Mouse (Mus musculus): Measurements from ENCODE around the gene Hoxa6. TPM values are rescaled to one million over a fixed set of nuclear protein-coding genes. Genes with fewer than 3 reads are reported as not detected.

The Hoxa6 gene
- polyA plus RNA-seq, 1 experiment from 2014 or later = 0.95 TPM

- no peak overlapping the region for H3K4me3 ChIP-seq (ENCODE audit: low read depth, low read length)
- H3K9me3 ChIP-seq (ENCODE audit: low read length) = no peaks in the 10 kb centered on the region
- 19% methylated on average over 9 of the region's 9 CpGs for WGBS
- H3K4me2 ChIP-seq (replicated peaks; ENCODE audit: low read depth, low read length) = peak overlapping the region; percentile 25
- H3K4me1 ChIP-seq (ENCODE audit: insufficient read depth, low read depth, low read length) = no peaks in the 10 kb centered on the region
- no peak for DNase-seq (ENCODE audit: low spot score)
- ATAC-seq = peak; percentile 37
- no peaks in the 10 kb centered on the region for H3K36me3 ChIP-seq (ENCODE audit: insufficient read depth, low read length)
- peak overlapping the region; percentile 57; the same call in 1 of the 2 replicates for H3K27ac ChIP-seq (ENCODE audit: low read length)
- TF ChIP-seq EP300 (IDR thresholded peaks at IDR 0.05) (no peak), CTCF (IDR thresholded peaks at IDR 0.05) (no peak)
- 0 out of 2 replicates have a peak, but pooled peaks cover 9% of the 10 kb centered on the region for H3K27me3 ChIP-seq (replicated peaks; ENCODE audit: insufficient read depth, low read length)
- H3K9ac ChIP-seq (replicated peaks; ENCODE audit: low read depth) = no peak overlapping the region
Observed at GRCm38 (mm10) chr6:52196811-52197210, 11.7 kb downstream of the Hoxa6 start.

GRCm38 (mm10) chr6:52194690-52195089 is 13.8 kb downstream of the Hoxa6 start:
- ATAC-seq = no peak
- no peak for DNase-seq (ENCODE audit: low spot score)
- WGBS = 12% methylated on average over 10 of the region's 10 CpGs
- Histone ChIP-seq H3K9ac (replicated peaks; ENCODE audit: low read depth) (no peak overlapping the region), H3K36me3 (ENCODE audit: insufficient read depth, low read length) (no peaks in the 10 kb centered on the region), H3K4me2 (replicated peaks; ENCODE audit: low read depth, low read length) (no peak overlapping the region), H3K4me1 (ENCODE audit: insufficient read depth, low read depth, low read length) (peaks cover 3% of the 10 kb centered on the region; the same call in 1 of the 2 replicates), H3K27me3 (replicated peaks; ENCODE audit: insufficient read depth, low read length) (0 out of 2 replicates have a peak, but pooled peaks cover 6% of the 10 kb centered on the region), H3K4me3 (ENCODE audit: low read depth, low read length) (no peak overlapping the region), H3K9me3 (ENCODE audit: low read length) (no peaks in the 10 kb centered on the region), H3K27ac (ENCODE audit: low read length) (peak overlapping the region; percentile 1; the same call in 1 of the 2 replicates)
- no peak for TF ChIP-seq CTCF (IDR thresholded peaks at IDR 0.05)
- TF ChIP-seq EP300 (IDR thresholded peaks at IDR 0.05) = no peak

- 2% methylated on average over 30 of the region's 55 CpGs for WGBS
- ATAC-seq = peak; percentile 71
- H3K36me3 ChIP-seq (ENCODE audit: insufficient read depth, low read length) = no peaks in the 10 kb centered on the region
- H3K4me2 ChIP-seq (replicated peaks; ENCODE audit: low read depth, low read length) = peak overlapping the region; percentile 90
- DNase-seq (ENCODE audit: low spot score) = peak; percentile 91
- 0 out of 2 replicates have a peak, but pooled peaks cover 10% of the 10 kb centered on the region for H3K27me3 ChIP-seq (replicated peaks; ENCODE audit: insufficient read depth, low read length)
- peak overlapping the region; percentile 32; the same call in 1 of the 2 replicates for H3K9ac ChIP-seq (replicated peaks; ENCODE audit: low read depth)
- H3K27ac ChIP-seq (ENCODE audit: low read length) = peak overlapping the region; percentile 78
- peaks cover 3% of the 10 kb centered on the region; the same call in 1 of the 2 replicates for H3K4me1 ChIP-seq (ENCODE audit: insufficient read depth, low read depth, low read length)
- no peaks in the 10 kb centered on the region for H3K9me3 ChIP-seq (ENCODE audit: low read length)
- peak overlapping the region; percentile 62 for H3K4me3 ChIP-seq (ENCODE audit: low read depth, low read length)
- TF ChIP-seq EP300 (IDR thresholded peaks at IDR 0.05) = no peak
- TF ChIP-seq CTCF (IDR thresholded peaks at IDR 0.05) = no peak
Observed at GRCm38 (mm10) chr6:52191860-52192550, 16.5 kb downstream of the Hoxa6 start.

- TF ChIP-seq EP300 (IDR thresholded peaks at IDR 0.05) (no peak), CTCF (IDR thresholded peaks at IDR 0.05) (no peak; the same call in 1 of the 2 replicates)
- Histone ChIP-seq H3K27me3 (replicated peaks; ENCODE audit: insufficient read depth, low read length) (0 out of 2 replicates have a peak, but pooled peaks cover 13% of the 10 kb centered on the region), H3K4me1 (ENCODE audit: insufficient read depth, low read depth, low read length) (peaks cover 3% of the 10 kb centered on the region; the same call in 1 of the 2 replicates), H3K9ac (replicated peaks; ENCODE audit: low read depth) (peak within 1 kb of the TSS; percentile 79), H3K36me3 (ENCODE audit: insufficient read depth, low read length) (no peaks in the 10 kb centered on the region), H3K9me3 (ENCODE audit: low read length) (no peaks in the 10 kb centered on the region), H3K27ac (ENCODE audit: low read length) (peak within 1 kb of the TSS; percentile 93), H3K4me3 (ENCODE audit: low read depth, low read length) (peak within 1 kb of the TSS; percentile 62), H3K4me2 (replicated peaks; ENCODE audit: low read depth, low read length) (peak within 1 kb of the TSS; percentile 90)
- under 1% methylated on average over 52 of the region's 102 CpGs for WGBS
- ATAC-seq (0 out of 2 replicates have a peak, but pooled peaks have one; percentile 15), DNase-seq (ENCODE audit: low spot score) (no peak)
Observed at GRCm38 (mm10) chr6:52190906-52191810, 17.4 kb downstream of the Hoxa6 start, which contains the start of gene Hoxa4. Gene Hoxa4, minus strand, starts transcription at chr6:52191753.

- H3K27ac ChIP-seq (ENCODE audit: low read length) = peak overlapping the region; percentile 93
- peak overlapping the region; percentile 90 for H3K4me2 ChIP-seq (replicated peaks; ENCODE audit: low read depth, low read length)
- WGBS = 3% methylated on average over 23 of the region's 23 CpGs
- peak overlapping the region; percentile 79 for H3K9ac ChIP-seq (replicated peaks; ENCODE audit: low read depth)
- 0 out of 2 replicates have a peak, but pooled peaks cover 13% of the 10 kb centered on the region for H3K27me3 ChIP-seq (replicated peaks; ENCODE audit: insufficient read depth, low read length)
- 0 out of 2 replicates have a peak, but pooled peaks have one; percentile 17 for TF ChIP-seq CTCF (IDR thresholded peaks at IDR 0.05)
- TF ChIP-seq EP300 (IDR thresholded peaks at IDR 0.05) = no peak
- H3K9me3 ChIP-seq (ENCODE audit: low read length) = no peaks in the 10 kb centered on the region
- ATAC-seq = no peak
- peak overlapping the region; percentile 62 for H3K4me3 ChIP-seq (ENCODE audit: low read depth, low read length)
- peaks cover 3% of the 10 kb centered on the region; the same call in 1 of the 2 replicates for H3K4me1 ChIP-seq (ENCODE audit: insufficient read depth, low read depth, low read length)
- DNase-seq (ENCODE audit: low spot score) = peak; percentile 75
- H3K36me3 ChIP-seq (ENCODE audit: insufficient read depth, low read length) = no peaks in the 10 kb centered on the region
Observed at GRCm38 (mm10) chr6:52190410-52190809, 18.1 kb downstream of the Hoxa6 start.
